Mouse (Mus musculus): ENCODE results near the gene Egf.

DNA sequence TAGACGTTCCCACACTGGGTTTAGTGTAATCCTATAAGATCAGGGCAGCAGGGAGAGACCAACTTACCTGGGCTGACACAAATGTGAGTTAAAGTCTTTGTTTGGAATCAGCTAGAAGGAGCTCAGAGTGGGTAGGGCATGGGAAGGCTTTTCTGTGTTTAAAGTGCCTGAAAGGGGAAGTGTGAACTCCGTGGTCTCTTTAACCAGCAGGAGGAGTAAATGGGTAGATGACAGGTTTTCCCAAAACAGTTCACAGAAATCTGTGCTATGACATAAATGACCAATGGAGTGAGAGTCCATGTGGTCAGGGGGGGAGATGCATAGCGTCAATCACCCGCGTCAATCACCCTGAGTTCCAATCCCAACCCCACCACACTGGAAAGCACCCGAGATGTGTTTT, 23.5 kb downstream of the Egf start:
- no peak for TF ChIP-seq CTCF (IDR thresholded peaks at IDR 0.05; ENCODE audit: extremely low read depth, insufficient read depth, low read length)
- no peak for TF ChIP-seq POLR2A (IDR thresholded peaks at IDR 0.05; ENCODE audit: extremely low read depth, insufficient read depth, low read length)

Measured in cortical plate, adult 2 months (tissue).